In the genomic region with DNA sequence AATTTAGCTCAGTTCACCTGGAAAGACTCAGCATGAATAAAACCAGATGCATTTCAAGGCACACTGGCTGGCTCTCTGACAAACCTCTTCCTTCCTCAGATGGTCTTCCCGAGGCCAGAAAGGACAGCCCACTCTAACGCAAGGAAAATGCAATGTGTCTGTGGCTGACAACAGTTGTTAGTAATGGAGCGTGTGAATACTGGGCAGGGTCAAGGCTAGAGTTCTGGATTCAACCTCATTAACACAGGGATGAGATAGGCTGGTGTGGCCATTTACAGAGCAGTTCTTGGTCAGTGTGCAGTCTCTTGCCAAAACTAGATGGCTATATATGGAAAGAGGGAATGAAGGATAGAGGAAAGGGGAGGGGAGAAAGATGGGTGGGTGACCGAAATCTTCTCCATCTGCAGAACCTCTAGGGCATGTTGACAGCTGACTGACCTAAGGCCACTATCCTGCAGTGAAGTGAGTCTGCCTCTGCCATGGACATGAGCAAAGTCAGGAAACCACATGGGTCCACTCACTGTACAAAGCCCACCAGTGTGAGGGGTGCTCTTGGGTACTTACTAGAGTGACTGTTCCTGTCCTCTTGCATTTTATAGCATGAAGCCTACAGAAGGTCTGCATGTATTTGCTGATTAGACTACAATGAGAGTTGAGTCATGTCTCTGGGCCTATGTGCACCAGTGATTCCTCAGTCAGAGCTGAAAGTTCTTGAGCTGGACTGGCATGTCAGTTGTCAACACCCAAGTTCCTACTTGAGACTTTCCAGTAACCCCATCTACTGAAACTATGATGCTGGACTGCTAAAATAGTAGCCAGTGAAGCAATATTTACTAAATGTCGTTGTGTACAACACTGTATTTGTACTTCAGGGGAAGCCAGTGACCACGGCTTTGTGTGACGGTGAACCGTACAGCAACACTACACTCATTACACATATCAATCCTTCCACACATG, we compare ENCODE assay signal across 13 mouse cellular contexts.
DNase-seq lines count a peak whose midpoint lies in the region; ATAC-seq and TF ChIP-seq lines count a peak whose summit lies in the region.
"Had no signal": no experiment of that assay in that cellular context is flagged by ENCODE, and none has a peak within 500 bp of the region (broad histone marks: within the 10 kb centered on the region; RNA-seq: fewer than 3 reads in every experiment).

No protein-coding gene starts in this region.

- no peak for TF ChIP-seq EP300 in CH12.LX (IDR thresholded peaks at IDR 0.05; ENCODE audit: low read length)

- peaks cover 68% of the 10 kb centered on the region for H3K4me1 ChIP-seq in limb, embryonic 13.5 days
- H3K4me1 ChIP-seq in limb, embryonic 10.5 days, result peaks cover 11% of the 10 kb centered on the region
- peaks cover 57 to 97% of the 10 kb centered on the region in 2 experiments for H3K4me1 ChIP-seq in CH12.LX (ENCODE audit: control insufficient read depth in 1 of 2, insufficient read depth in 2 of 2)

- TF ChIP-seq POLR2A in CH12.LX (IDR thresholded peaks at IDR 0.05; ENCODE audit: low read depth, low read length), result no peak

- H3K27me3 ChIP-seq in limb, embryonic 13.5 days, result no peaks in the 10 kb centered on the region
- no peaks in the 10 kb centered on the region for H3K27me3 ChIP-seq in limb, embryonic 10.5 days (ENCODE audit: low read depth, poor library complexity, severe bottlenecking)
- H3K27me3 ChIP-seq in CH12.LX (replicated peaks), result no peaks in the 10 kb centered on the region

- no peaks in the 10 kb centered on the region for H3K36me3 ChIP-seq in limb, embryonic 13.5 days
- no peaks in the 10 kb centered on the region for H3K36me3 ChIP-seq in limb, embryonic 10.5 days
- H3K36me3 ChIP-seq in CH12.LX (replicated peaks in 1 of 2; ENCODE audit: control insufficient read depth in 1 of 2, insufficient read depth in 1 of 2, low read length in 1 of 2), result peaks cover 3% of the 10 kb centered on the region in 2 experiments
- H3K36me3 ChIP-seq: hindbrain, embryonic 10.5 days; midbrain, embryonic 10.5 days had no signal

- no peak for TF ChIP-seq CTCF in CH12.LX (conservative IDR thresholded peaks at IDR 0.05 in 1 of 2, IDR thresholded peaks at IDR 0.05 in 1 of 2; ENCODE audit: low read depth in 2 of 2, low read length in 2 of 2)

- H3K4me3 ChIP-seq in limb, embryonic 13.5 days, result no peak overlapping the region
- H3K4me3 ChIP-seq in limb, embryonic 10.5 days, result no peak overlapping the region
- H3K4me3 ChIP-seq in CH12.LX (replicated peaks in 1 of 3; ENCODE audit: low read depth in 2 of 3, low read length in 2 of 3, poor library complexity in 1 of 3), result no peak overlapping the region
- H3K4me3 ChIP-seq: erythroblast, embryonic 14.5 days; hindbrain, embryonic 10.5 days; midbrain, embryonic 10.5 days had no signal

- dilution Hi-C loops in CH12.LX (cut with MboI; ENCODE audit: extremely low pct_ligation_motif_present, extremely low pct_unique_long_range_greater_than_20kb, low sequenced_read_pairs), result no loop called here

- in situ Hi-C loops in CH12.LX (cut with MboI; ENCODE audit: low pct_ligation_motif_present, low pct_unique_long_range_greater_than_20kb, low sequenced_read_pairs), result no loop called here

- H3K79me2 ChIP-seq in CH12.LX (replicated peaks; ENCODE audit: control insufficient read depth, extremely low read depth, insufficient read depth, poor library complexity, severe bottlenecking), result no peaks in the 10 kb centered on the region

- 73% methylated on average over 8 of the region's 8 CpGs for WGBS in limb, embryonic 13.5 days
- 86% methylated on average over 8 of the region's 8 CpGs for WGBS in limb, embryonic 10.5 days

- H3K9ac ChIP-seq in limb, embryonic 13.5 days, result no peak overlapping the region
- H3K9ac ChIP-seq in CH12.LX (ENCODE audit: insufficient read depth, low read depth), result no peak overlapping the region

- no peak overlapping the region; the same call in 1 of the 2 replicates for H3K27ac ChIP-seq in limb, embryonic 13.5 days
- H3K27ac ChIP-seq in limb, embryonic 10.5 days, result no peak overlapping the region
- H3K27ac ChIP-seq in CH12.LX (ENCODE audit: insufficient read depth, low read depth), result peak overlapping the region; percentile 44
- H3K27ac ChIP-seq: hindbrain, embryonic 10.5 days; midbrain, embryonic 10.5 days had no signal

- H3K9me3 ChIP-seq in limb, embryonic 13.5 days, result no peaks in the 10 kb centered on the region
- no peaks in the 10 kb centered on the region for H3K9me3 ChIP-seq in limb, embryonic 10.5 days (replicated peaks)
- no peaks in the 10 kb centered on the region for H3K9me3 ChIP-seq in CH12.LX (replicated peaks; ENCODE audit: low read length)
- H3K9me3 ChIP-seq: hindbrain, embryonic 10.5 days; midbrain, embryonic 10.5 days had no signal

- no peak for DNase-seq in limb, embryonic 10.5 days (ENCODE audit: low spot score)
- peak; percentile 49 for DNase-seq in 416B (ENCODE audit: low read depth)
- DNase-seq in CH12.LX (ENCODE audit: extremely low read depth), result no peak
- DNase-seq in heart, postnatal 4 days, result peak; percentile 14
- DNase-seq in frontal cortex, postnatal 36 days (ENCODE audit: low spot score in 2 of 2), result no peak
- DNase-seq in cerebellum, adult 9-11 months, result no peak
- DNase-seq: cerebellum, adult 9-10 months; kidney, adult 8-10 months; thymus, adult 18-20 months had no signal

- peak; percentile 29; the same call in 1 of the 2 replicates for ATAC-seq in limb, embryonic 13.5 days (ENCODE audit: low FRiP score, low read depth)

- no peak for TF ChIP-seq RAD21 in CH12.LX (IDR thresholded peaks at IDR 0.05; ENCODE audit: low read depth, low read length)

- no peak overlapping the region for H3K4me2 ChIP-seq in limb, embryonic 13.5 days (replicated peaks)
- H3K4me2 ChIP-seq in CH12.LX (ENCODE audit: insufficient read depth, low read depth, poor library complexity, severe bottlenecking), result no peak overlapping the region

TF ChIP-seq in CH12.LX, 34 proteins besides CTCF, POLR2A, EP300 and RAD21:
- TF ChIP-seq SIN3A (IDR thresholded peaks at IDR 0.05; ENCODE audit: low read length) (no peak), MAFK (IDR thresholded peaks at IDR 0.05; ENCODE audit: insufficient replicate concordance, low read length) (0 out of 2 replicates have a peak, but pooled peaks have one; percentile 11), TCF12 (IDR thresholded peaks at IDR 0.05; ENCODE audit: low read depth, low read length) (no peak), MAZ (IDR thresholded peaks at IDR 0.05; ENCODE audit: low read depth, low read length) (no peak), MXI1 (IDR thresholded peaks at IDR 0.05; ENCODE audit: low read depth, low read length) (no peak), USF1 (IDR thresholded peaks at IDR 0.05; ENCODE audit: low read depth, low read length) (no peak), HCFC1 (IDR thresholded peaks at IDR 0.05; ENCODE audit: low read depth, low read length) (no peak)

Comparison
In these comparisons a context has a peak if more than half of its experiments do, and no peak if none do; other contexts are left out.
1. DNase-seq: peak in 416B (single experiment) and heart, postnatal 4 days (single experiment); none in limb, embryonic 10.5 days (single experiment), CH12.LX (single experiment), frontal cortex, postnatal 36 days (0 of 2) and cerebellum, adult 9-11 months (single experiment).